Mouse (Mus musculus) ES-E14 (cell line): ENCODE results near the gene Gm11084. TPM values are rescaled to one million over a fixed set of nuclear protein-coding genes. Genes with fewer than 3 reads are reported as not detected.
A peak's percentile ranks its signal among the peaks of the same experiment; 100 is the strongest.

Experiments
- DNase-seq: peaks from one replicate; pipeline ENCODE4 v3.0.0-alpha.2; 2013; ENCODE audit warnings: low read depth, low spot score
- H3K27ac ChIP-seq: 2 replicates; pipeline ENCODE4 v1.5.1; 2012; ENCODE audit warnings: low read depth, mild to moderate bottlenecking, low read length, moderate library complexity, mixed read lengths; ENCODE audit not compliant: poor library complexity, insufficient read depth, severe bottlenecking
- H3K36me3 ChIP-seq: 2 replicates; pipeline ENCODE4 v1.6.1; 2012; ENCODE audit warnings: mild to moderate bottlenecking, low read length, moderate library complexity, mixed read lengths; ENCODE audit not compliant: control insufficient read depth, poor library complexity, insufficient read depth, severe bottlenecking
- H3K4me1 ChIP-seq, 2 experiments: fragments of 150-350 bp in 1 of 2; sonication (generic) in 1 of 2; 2 replicates each; pipeline ENCODE4 v1.6.1; 2012; ENCODE audit warnings: low read length in 2 of 2, mild to moderate bottlenecking in 1 of 2, mixed read lengths in 1 of 2; ENCODE audit not compliant: control insufficient read depth in 2 of 2, insufficient read depth in 2 of 2, poor library complexity in 1 of 2
- H3K4me3 ChIP-seq, 2 experiments: fragments of 150-350 bp in 1 of 2; sonication (generic) in 1 of 2; 2 replicates each; pipeline ENCODE4 v1.5.1; 2012; ENCODE audit warnings: low read length in 2 of 2, low read depth in 1 of 2, mild to moderate bottlenecking in 1 of 2, mixed read lengths in 1 of 2; ENCODE audit not compliant: insufficient read depth in 1 of 2, poor library complexity in 1 of 2, severe bottlenecking in 1 of 2
- H3K9ac ChIP-seq: 2 replicates; pipeline ENCODE4 v1.6.1; 2012; ENCODE audit warnings: low read depth, mild to moderate bottlenecking, low read length, mixed read lengths; ENCODE audit not compliant: poor library complexity, insufficient read depth, severe bottlenecking
- H3K9me3 ChIP-seq: fragments of 150-350 bp; sonication (generic); 2 replicates; pipeline ENCODE4 v1.6.1; 2012; ENCODE audit warnings: low read depth, mild to moderate bottlenecking, low read length; ENCODE audit not compliant: control insufficient read depth, insufficient read depth
- CHD2 ChIP-seq: IDR thresholded peaks from 2 replicates; pipeline ENCODE4 v1.6.1; 2014; ENCODE audit warnings: mild to moderate bottlenecking, low read depth, low read length, inconsistent platforms
- HCFC1 ChIP-seq: IDR thresholded peaks from 2 replicates; pipeline ENCODE4 v1.6.1; 2012; ENCODE audit warnings: low read length, inconsistent platforms, borderline replicate concordance; ENCODE audit not compliant: insufficient read depth
- MAFK ChIP-seq: IDR thresholded peaks from 2 replicates; pipeline ENCODE4 v1.6.1; 2014; ENCODE audit warnings: mild to moderate bottlenecking, low read depth, low read length, inconsistent platforms; ENCODE audit not compliant: insufficient read depth
- ZC3H11A ChIP-seq: IDR thresholded peaks from 2 replicates; pipeline ENCODE4 v1.6.1; 2012; ENCODE audit warnings: low read depth, mild to moderate bottlenecking, inconsistent platforms, low read length, borderline replicate concordance
- ZNF384 ChIP-seq: IDR thresholded peaks from 2 replicates; pipeline ENCODE4 v1.6.1; 2012; ENCODE audit warnings: low read depth, low read length, inconsistent platforms
- in situ Hi-C, 2 experiments: fragments of 600-800 bp; cut with MboI; formaldehyde crosslinking; loops; one replicate each; pipeline ENCODE4 v1.15.1; 2025; ENCODE audit warnings: low sequenced_read_pairs in 2 of 2, inconsistent platforms in 1 of 2; ENCODE audit not compliant: unreplicated experiment in 2 of 2
- total RNA-seq: library from RNA; depleted of rRNA; stranded (reverse); fragments of 300-350 nt; gene quantifications from 2 replicates; pipeline ENCODE4 v1.2.3, GENCODE M21; 2012

Gene Gm11084
- total RNA-seq, 1 experiment = not detected

DNA sequence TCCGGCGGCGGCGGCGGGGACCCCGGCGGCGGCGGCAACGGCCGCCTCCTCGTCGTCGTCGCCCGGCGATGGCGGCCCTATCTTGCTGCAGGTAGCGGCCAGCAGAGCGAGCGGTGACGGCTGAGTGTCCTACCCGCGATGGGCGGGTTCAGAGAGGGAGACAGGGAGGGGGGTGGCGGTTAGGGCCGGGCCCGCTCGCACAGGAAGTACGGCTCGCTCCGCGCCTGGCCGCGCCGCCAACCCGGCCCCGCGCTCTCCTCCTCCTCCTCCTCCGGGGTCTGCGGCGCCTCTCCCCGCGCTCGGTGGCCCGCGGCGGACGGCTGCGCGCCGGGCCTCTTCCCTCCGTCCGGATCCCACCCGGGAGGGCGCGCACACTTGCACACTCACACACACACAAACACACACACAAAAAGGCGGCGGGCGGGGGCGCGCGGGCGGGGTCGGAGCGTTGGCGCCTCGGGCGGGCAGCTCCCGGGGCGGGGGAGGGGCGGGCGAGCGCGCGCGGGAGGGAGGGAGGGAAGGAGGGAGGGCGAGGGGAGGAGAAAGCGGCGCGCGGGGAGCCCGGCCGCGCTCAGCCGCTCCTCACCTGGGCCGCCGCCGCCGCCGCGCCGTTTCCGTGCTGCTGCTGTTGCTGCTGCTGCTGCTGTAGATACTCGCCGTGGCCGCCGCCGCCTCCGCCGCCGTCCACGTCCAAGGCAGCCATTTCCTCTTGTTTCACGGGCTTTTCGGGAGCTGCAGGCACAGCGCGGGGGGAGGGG is 7.4 kb downstream of the Gm11084 start:
- H3K27ac ChIP-seq = peak overlapping the region; percentile 100
- TF ChIP-seq ZNF384 (no peak), HCFC1 (peak; percentile 34; the same call in 1 of the 2 replicates)
- H3K36me3 ChIP-seq = no peaks in the 10 kb centered on the region
- in situ Hi-C loops = no loop called here
- DNase-seq = peak; percentile 61
- peak overlapping the region; percentile 94 for H3K9ac ChIP-seq
- H3K4me1 ChIP-seq = peaks cover 2 to 10% of the 10 kb centered on the region in 2 experiments; a peak in 3 of 4 replicates
- H3K4me3 ChIP-seq = peak overlapping the region; percentile 96 to 99
- H3K9me3 ChIP-seq = no peaks in the 10 kb centered on the region

DNA sequence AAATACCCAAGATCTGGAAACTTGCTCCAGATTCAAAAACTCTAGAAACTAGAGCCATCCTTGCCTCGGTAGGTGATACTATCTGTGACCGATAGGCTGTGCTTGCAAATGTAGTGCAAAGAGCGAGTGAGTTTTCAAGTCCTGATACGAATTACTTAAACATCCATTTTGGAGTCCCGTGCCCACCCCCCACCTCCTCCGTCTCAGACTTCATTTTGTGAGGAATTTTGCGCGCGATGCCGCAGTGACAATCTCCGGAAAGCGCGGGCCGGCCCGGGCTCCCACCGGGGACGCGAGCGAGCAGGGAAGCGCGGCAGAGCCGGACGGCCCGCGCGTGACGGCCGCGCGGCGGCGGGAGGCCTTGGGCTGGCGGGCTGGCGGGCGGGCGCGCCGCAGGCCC is 8.0 kb downstream of the Gm11084 start:
- DNase-seq = no peak
- peak overlapping the region; percentile 91 for H3K9ac ChIP-seq
- peaks cover 2 to 10% of the 10 kb centered on the region in 2 experiments; a peak in 3 of 4 replicates for H3K4me1 ChIP-seq
- in situ Hi-C loops = no loop called here
- no peaks in the 10 kb centered on the region for H3K36me3 ChIP-seq
- peak overlapping the region; percentile 100 for H3K27ac ChIP-seq
- peak overlapping the region; percentile 77 to 99 for H3K4me3 ChIP-seq
- H3K9me3 ChIP-seq = no peaks in the 10 kb centered on the region
- TF ChIP-seq CHD2 (no peak), MAFK (no peak), ZC3H11A (no peak), ZNF384 (no peak), HCFC1 (no peak)

DNA sequence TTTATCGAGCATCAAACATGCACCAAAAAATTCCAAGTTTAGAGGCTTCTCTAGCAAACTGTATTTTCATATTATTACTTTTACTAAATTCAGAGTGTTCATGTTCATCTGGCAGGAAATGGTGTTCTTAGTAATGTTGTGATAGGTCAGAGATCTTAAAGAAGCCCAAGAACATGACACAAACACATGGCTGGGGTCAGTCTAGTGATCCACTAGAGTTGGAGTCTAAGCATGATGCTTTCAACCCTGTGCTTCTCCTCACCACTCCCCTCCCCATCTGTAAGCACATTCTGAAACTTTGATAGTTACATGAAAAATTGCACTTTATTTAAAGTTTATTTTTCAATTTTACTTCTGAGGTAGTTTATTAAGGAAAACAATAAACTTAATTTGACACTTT is 9.2 kb downstream of the Gm11084 start:
- in situ Hi-C loops = no loop called here
- no peak for DNase-seq
- Histone ChIP-seq H3K9ac (no peak overlapping the region; the same call in 1 of the 2 replicates), H3K27ac (no peak overlapping the region), H3K4me3 (peak overlapping the region in 1 of 2 experiments; percentile 77; a peak in 1 of 4 replicates), H3K9me3 (no peaks in the 10 kb centered on the region), H3K36me3 (no peaks in the 10 kb centered on the region), H3K4me1 (peaks cover 2 to 10% of the 10 kb centered on the region in 2 experiments; a peak in 3 of 4 replicates)
- TF ChIP-seq ZC3H11A (no peak), MAFK (no peak), ZNF384 (no peak), CHD2 (no peak), HCFC1 (no peak)

- no peak for DNase-seq
- TF ChIP-seq ZC3H11A = no peak
- TF ChIP-seq HCFC1 = no peak
- in situ Hi-C loops = no loop called here
- no peak overlapping the region for H3K9ac ChIP-seq
- no peaks in the 10 kb centered on the region for H3K9me3 ChIP-seq
- no peak overlapping the region for H3K4me3 ChIP-seq
- peaks cover 2 to 6% of the 10 kb centered on the region in 2 experiments; a peak in 3 of 4 replicates for H3K4me1 ChIP-seq
- H3K27ac ChIP-seq = no peak overlapping the region
- peaks cover 1% of the 10 kb centered on the region; the same call in 1 of the 2 replicates for H3K36me3 ChIP-seq
Measured at GRCm38 (mm10) chr2:72976036-72976435, 10.5 kb downstream of the Gm11084 start.

DNA sequence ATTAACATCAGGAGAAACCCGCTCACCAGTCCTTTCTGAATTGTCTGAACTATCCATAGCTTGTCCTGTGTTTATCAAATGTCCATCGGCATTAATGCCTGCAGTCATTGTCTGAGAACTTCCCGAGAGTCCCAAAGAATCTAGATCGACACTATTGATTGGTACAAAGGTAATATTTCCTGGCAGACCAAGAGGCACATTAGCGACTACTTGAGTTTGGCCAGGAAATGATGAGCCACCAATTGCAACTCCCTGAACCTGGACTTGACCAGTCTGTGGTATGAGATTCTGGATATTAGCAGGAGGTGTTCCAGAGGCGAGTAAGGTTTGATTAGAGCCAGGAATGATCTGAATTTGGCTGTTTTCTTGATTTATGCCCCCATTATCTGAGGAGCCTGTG is 15.7 kb downstream of the Gm11084 start:
- peaks cover 10% of the 10 kb centered on the region for H3K36me3 ChIP-seq
- in situ Hi-C loops = no loop called here

More for the DNA sequence above, 15.7 kb downstream of the Gm11084 start:
- H3K4me1 ChIP-seq = peaks cover 0 to 2% of the 10 kb centered on the region in 2 experiments; a peak in 1 of 4 replicates
- no peak for DNase-seq
- H3K27ac ChIP-seq = no peak overlapping the region
- H3K9me3 ChIP-seq = no peaks in the 10 kb centered on the region
- no peak overlapping the region for H3K4me3 ChIP-seq
- H3K9ac ChIP-seq = no peak overlapping the region
- TF ChIP-seq ZC3H11A = no peak
- TF ChIP-seq ZNF384 = no peak
- no peak for TF ChIP-seq HCFC1
- TF ChIP-seq MAFK = no peak
